Comparison of ENCODE assay signal across 17 mouse cellular contexts in genomic region chr13:36973016-36973415, GRCm38 (mm10).
"Had no signal": no experiment of that assay in that cellular context is flagged by ENCODE, and none has a peak within 500 bp of the region (broad histone marks: within the 10 kb centered on the region; RNA-seq: fewer than 3 reads in every experiment).

No protein-coding gene starts in this region.

- H3K36me3 ChIP-seq: liver, embryonic 15.5 days; lung, embryonic 15.5 days; midbrain, embryonic 13.5 days; midbrain, embryonic 15.5 days; neural tube, embryonic 12.5 days had no signal

- H3K27me3 ChIP-seq: liver, embryonic 15.5 days; lung, embryonic 15.5 days; megakaryocyte, embryonic 14.5 days; midbrain, embryonic 13.5 days; midbrain, embryonic 15.5 days; neural tube, embryonic 12.5 days had no signal

- H3K4me2 ChIP-seq: liver, embryonic 15.5 days; lung, embryonic 15.5 days; midbrain, embryonic 11.5 days; midbrain, embryonic 13.5 days; midbrain, embryonic 15.5 days; neural tube, embryonic 12.5 days had no signal

- H3K27ac ChIP-seq: liver, embryonic 15.5 days; lung, embryonic 15.5 days; macrophage; midbrain, embryonic 13.5 days; midbrain, embryonic 15.5 days; neural tube, embryonic 12.5 days had no signal

- ATAC-seq: liver, postnatal 0 days; lung, postnatal 0 days; midbrain, embryonic 13.5 days; midbrain, embryonic 15.5 days had no signal

- H3K9me3 ChIP-seq: liver, embryonic 15.5 days; lung, embryonic 15.5 days; megakaryocyte, embryonic 14.5 days; midbrain, embryonic 13.5 days; midbrain, embryonic 15.5 days; neural tube, embryonic 12.5 days had no signal

- H3K4me1 ChIP-seq: liver, embryonic 15.5 days; lung, embryonic 15.5 days; midbrain, embryonic 13.5 days; midbrain, embryonic 15.5 days; neural tube, embryonic 12.5 days had no signal

- H3K9ac ChIP-seq: liver, embryonic 15.5 days; liver, postnatal 0 days; lung, embryonic 15.5 days; midbrain, embryonic 13.5 days; midbrain, embryonic 15.5 days; neural tube, embryonic 12.5 days had no signal

- DNase-seq: liver, postnatal 0 days; lung, adult 2 months; lung, postnatal 14 days; lung, postnatal 36 days; right cerebral cortex, postnatal 14 days; thymus, adult 18-20 months; thymus, postnatal 14 days; thymus, postnatal 36 days had no signal

- H3K4me3 ChIP-seq: liver, embryonic 15.5 days; lung, embryonic 15.5 days; megakaryocyte, embryonic 14.5 days; midbrain, embryonic 13.5 days; midbrain, embryonic 15.5 days; neural tube, embryonic 12.5 days had no signal
